Comparison of ENCODE assay signal across 23 mouse cellular contexts in genomic region chr16:87928671-87929070, GRCm38 (mm10).
"Had no signal": no experiment of that assay in that cellular context is flagged by ENCODE, and none has a peak within 500 bp of the region (broad histone marks: within the 10 kb centered on the region; RNA-seq: fewer than 3 reads in every experiment).

No protein-coding gene starts in this region.

- H3K4me2 ChIP-seq: heart, embryonic 11.5 days; heart, embryonic 13.5 days; heart, embryonic 15.5 days; hindbrain, embryonic 13.5 days; hindbrain, embryonic 15.5 days; intestine, embryonic 15.5 days; limb, embryonic 12.5 days; liver, embryonic 11.5 days had no signal

- H3K4me3 ChIP-seq: heart, adult 2 months; heart, embryonic 13.5 days; heart, embryonic 15.5 days; hindbrain, embryonic 13.5 days; hindbrain, embryonic 15.5 days; intestine, embryonic 15.5 days; left cerebral cortex, adult 2 months; limb, embryonic 10.5 days; limb, embryonic 12.5 days had no signal

- DNase-seq: gastrocnemius, postnatal 14 days; gastrocnemius, postnatal 36 days; heart, adult 11 months; heart, adult 2 months; heart, postnatal 14 days; heart, postnatal 36 days; kidney, adult 18-20 months; kidney, adult 8-10 months; kidney, postnatal 10 days; kidney, postnatal 25 days; kidney, postnatal 4 days; liver had no signal

- H3K36me3 ChIP-seq: heart, embryonic 13.5 days; heart, embryonic 15.5 days; hindbrain, embryonic 13.5 days; hindbrain, embryonic 15.5 days; intestine, embryonic 15.5 days; limb, embryonic 10.5 days; limb, embryonic 12.5 days had no signal

- H3K4me1 ChIP-seq: heart, embryonic 15.5 days; hindbrain, embryonic 13.5 days; hindbrain, embryonic 15.5 days; intestine, embryonic 15.5 days; limb, embryonic 10.5 days; limb, embryonic 12.5 days had no signal

- H3K27me3 ChIP-seq: heart, embryonic 13.5 days; heart, embryonic 15.5 days; hindbrain, embryonic 13.5 days; hindbrain, embryonic 15.5 days; intestine, embryonic 15.5 days; limb, embryonic 12.5 days had no signal

- H3K9ac ChIP-seq: heart, embryonic 13.5 days; heart, embryonic 15.5 days; hindbrain, embryonic 13.5 days; hindbrain, embryonic 15.5 days; intestine, embryonic 15.5 days; limb, embryonic 12.5 days had no signal

- ATAC-seq: inflammation-experienced regulatory T-cells, adult 6 months; intestine, embryonic 15.5 days had no signal

- H3K9me3 ChIP-seq: heart, embryonic 13.5 days; heart, embryonic 15.5 days; hindbrain, embryonic 13.5 days; hindbrain, embryonic 15.5 days; intestine, embryonic 15.5 days; limb, embryonic 10.5 days; limb, embryonic 12.5 days had no signal

- H3K27ac ChIP-seq: heart, adult 2 months; heart, embryonic 13.5 days; heart, embryonic 15.5 days; hindbrain, embryonic 13.5 days; hindbrain, embryonic 15.5 days; intestine, embryonic 15.5 days; left cerebral cortex, adult 2 months; limb, embryonic 10.5 days; limb, embryonic 12.5 days had no signal
